Mouse (Mus musculus): ENCODE measurements around the gene Cc2d1a.

Cc2d1a gene

DNA sequence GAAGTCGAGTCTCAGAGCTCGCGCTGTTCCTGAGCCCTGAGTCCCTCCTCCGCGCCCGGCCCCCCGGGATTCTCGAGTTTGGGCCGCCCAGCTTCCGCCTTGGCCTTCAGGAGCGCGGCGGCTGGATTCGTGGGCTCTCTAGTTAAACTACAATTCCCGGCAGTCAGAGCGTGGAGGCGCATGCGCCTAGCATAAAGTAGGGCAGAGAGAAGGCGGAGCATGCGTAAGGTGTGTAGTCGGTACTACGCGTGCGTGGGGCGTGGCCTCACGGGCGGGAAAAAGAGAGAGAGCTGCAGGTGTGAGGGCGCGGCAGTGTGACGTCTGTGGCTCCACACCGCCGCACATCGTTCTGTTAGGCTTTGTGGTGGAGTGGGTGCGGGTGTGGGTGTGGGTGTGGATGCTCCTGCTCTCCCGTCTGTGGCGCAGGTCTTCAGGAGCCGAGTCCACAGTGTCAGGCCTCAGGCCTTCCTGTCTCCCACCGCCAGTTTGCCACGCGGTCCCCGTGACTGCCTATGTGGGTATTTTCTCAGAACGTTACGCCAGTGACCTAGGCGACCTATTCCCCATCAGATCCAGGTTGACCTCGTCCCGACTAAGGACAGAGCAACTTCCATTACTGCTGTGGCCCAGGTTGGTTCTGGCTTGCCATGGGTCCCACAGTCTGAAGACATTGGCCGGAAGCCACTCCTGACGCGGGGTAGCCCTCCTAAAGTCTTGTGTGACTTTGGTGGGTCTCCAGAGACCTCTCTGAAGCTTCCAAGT lies at the start of gene Cc2d1a, which contains the start of gene 4930432K21Rik:
Gene Cc2d1a, minus strand, starts transcription at position 168 of the 762 bp plus-strand sequence.
Gene 4930432K21Rik, plus strand, starts transcription at position 257 of the 762 bp plus-strand sequence.
- peak; percentile 94 for DNase-seq (ENCODE audit: low read depth)

DNA sequence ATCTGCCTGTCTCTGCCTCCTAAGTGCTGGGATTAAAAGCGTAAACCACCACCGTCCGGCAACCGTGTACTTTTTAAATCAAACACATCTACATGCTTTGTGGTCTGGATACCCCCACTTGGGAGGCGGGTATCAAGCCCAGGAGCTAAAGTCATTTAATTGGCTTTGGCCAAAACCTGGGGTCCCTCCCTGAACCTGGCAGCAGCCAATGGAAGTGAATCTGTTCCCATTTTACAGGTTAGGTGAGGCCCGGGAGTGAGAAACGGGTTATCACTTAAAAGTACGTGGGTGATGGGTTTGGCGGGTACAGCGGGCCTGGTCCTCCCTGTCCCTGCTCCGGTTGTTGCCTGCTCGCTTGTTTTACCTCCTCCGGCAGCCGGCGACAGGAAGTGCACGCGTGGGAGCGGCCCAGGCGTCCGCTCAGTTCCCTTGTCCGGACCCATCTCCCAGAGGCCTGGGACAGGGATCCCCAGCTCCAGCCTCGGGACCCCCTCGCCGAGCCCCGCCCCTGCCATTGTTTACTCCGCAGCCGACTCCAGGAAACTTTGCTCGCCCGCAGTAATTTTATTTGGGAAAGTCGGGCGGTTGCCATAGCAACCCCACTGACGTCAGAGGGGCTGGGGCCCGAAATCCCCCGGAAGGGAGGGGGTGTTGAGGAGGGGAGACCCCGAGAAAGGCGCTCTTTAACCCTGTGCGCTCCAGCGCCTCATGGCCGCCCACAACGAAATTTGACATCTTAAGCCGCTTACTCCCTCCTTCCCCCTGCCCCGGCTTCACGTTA lies 49.6 kb upstream of the Cc2d1a start:
- DNase-seq (ENCODE audit: low read depth): peak; percentile 90

GRCm38 (mm10) chr8:84194224-84194743 lies 46.5 kb upstream of the Cc2d1a start:
- DNase-seq (ENCODE audit: low read depth): no peak

- DNase-seq (ENCODE audit: low read depth): no peak
Observed at GRCm38 (mm10) chr8:84193566-84193965, 45.8 kb upstream of the Cc2d1a start.

DNA sequence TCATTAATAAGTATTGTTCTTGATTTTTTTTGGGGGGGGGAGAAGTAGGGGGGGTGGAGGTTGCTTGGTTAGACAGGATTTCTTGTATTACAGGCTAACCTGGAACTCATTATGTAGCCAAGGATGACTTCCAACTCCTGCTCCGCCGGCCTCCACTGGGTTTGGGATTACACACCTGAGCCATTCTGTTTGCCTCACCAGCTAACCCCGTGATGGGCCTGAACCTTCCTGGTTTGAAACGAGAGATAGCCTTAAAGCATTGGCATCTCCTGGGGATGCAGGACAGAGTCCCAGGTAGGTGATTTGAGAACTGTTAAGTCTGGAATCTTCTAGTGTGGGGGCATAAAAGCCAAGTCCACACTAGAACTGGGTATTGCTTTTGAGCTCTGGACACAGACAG lies 45.4 kb upstream of the Cc2d1a start:
- DNase-seq (ENCODE audit: low read depth): no peak

DNA sequence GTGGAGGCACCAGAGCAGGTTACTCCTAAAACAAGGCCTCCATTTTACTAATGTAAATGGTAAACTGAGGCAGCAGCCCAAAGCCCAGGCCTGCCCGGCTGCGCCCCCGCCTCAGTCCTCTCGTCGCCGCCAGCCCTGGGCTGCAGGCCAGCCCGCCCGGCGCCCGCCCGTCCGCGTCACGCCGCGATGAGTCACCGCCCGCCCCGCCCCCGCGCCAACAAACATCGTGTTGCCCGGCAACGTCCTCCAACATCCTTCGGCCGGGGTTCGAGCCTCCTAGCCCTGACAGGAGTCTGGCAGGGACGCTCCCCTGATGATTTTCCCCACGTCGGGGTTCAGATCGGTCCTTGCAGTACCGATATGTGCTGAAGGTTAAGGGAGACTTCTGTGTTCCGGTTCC lies 44.8 kb upstream of the Cc2d1a start:
- DNase-seq (ENCODE audit: low read depth): no peak

DNA sequence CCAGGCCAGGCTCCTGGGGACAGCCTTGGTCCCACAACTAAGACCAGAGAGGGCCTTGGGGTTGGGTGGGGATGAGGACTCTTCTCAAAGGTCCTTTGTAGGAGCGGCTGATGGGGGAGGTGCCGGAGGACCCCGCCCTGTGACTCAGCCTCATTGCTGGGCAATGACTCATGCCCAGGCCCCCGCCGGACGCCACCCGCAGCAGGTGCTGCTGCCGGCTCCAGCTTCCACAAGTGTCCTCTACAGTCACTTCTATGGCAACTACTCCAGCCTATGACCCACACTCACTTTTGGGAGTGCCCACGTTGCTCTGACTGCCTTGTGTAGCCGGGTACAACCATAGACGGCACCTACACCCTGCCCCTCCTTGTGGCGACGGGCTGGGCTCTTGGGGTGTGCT lies 44.3 kb upstream of the Cc2d1a start:
- DNase-seq (ENCODE audit: low read depth): no peak

- no peak for DNase-seq (ENCODE audit: low read depth)
Observed at GRCm38 (mm10) chr8:84190191-84190867, 42.6 kb upstream of the Cc2d1a start.

GRCm38 (mm10) chr8:84189603-84190002 lies 41.9 kb upstream of the Cc2d1a start:
- DNase-seq (ENCODE audit: low read depth): no peak

DNA sequence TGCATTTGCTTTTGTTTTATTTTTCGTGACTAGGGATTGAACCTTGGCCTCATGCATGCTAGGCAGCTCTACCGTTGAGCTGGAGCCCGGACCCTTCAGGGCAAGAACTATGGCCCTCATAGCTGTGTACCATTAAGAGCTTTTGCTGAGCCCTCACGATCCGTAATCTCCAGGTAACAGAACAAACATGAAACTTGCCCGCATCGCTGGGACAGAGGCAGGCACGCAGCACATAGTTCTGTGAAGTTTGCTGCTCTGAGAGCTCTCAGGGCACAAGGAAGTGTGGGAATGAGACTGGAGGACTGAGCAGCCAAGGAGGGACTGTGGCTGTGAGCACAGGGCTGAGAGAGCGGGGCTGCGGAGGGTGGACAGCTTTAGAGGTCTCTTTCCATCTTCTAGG lies 40.9 kb upstream of the Cc2d1a start:
- DNase-seq (ENCODE audit: low read depth): no peak

GRCm38 (mm10) chr8:84187065-84187755 lies 39.5 kb upstream of the Cc2d1a start:
- no peak for DNase-seq (ENCODE audit: low read depth)

DNA sequence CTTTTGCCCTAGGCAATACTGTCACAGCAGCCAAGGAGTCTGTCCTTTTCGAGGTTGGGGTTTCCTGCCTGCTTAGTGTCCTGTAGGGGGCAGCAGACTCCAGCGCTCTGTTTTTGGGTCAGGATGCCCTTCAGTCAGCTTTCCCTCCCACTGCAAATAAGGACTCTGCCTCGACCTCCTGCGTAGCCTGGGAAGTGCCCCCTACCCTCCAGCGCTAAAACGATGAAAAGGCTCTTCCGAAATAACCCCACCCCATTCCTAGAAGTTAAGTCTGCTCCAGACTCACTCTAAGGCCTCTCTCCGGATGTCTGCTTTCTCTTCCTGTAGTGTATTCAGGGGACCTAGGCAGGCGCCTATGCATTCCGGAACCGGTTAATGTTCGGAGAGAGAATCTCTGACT lies 38.8 kb upstream of the Cc2d1a start:
- no peak for DNase-seq (ENCODE audit: low read depth)

DNA sequence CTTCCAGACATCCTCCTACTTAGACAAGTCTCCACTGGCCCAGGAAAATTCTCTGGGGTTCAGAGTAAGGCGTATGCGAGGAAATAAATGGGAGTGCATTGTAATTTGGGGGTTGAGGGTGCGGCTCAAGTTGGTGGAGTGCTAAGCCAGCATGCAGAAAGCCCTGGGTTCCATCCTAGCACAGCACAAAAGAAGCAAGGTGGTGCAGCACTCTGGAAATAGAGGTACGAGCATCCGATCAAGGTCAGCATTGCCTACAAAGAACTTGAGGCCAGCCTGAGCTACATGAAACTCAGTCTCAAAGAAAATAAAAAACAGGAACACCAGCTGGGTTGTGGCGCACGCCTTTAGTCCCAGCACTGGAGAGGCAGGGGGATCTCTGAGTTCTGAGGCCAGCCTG lies 37.4 kb upstream of the Cc2d1a start, which contains the start of gene Nanos3:
Gene Nanos3, minus strand, starts transcription at position 101 of the 400 bp plus-strand sequence.
- DNase-seq (ENCODE audit: low read depth): no peak

DNA sequence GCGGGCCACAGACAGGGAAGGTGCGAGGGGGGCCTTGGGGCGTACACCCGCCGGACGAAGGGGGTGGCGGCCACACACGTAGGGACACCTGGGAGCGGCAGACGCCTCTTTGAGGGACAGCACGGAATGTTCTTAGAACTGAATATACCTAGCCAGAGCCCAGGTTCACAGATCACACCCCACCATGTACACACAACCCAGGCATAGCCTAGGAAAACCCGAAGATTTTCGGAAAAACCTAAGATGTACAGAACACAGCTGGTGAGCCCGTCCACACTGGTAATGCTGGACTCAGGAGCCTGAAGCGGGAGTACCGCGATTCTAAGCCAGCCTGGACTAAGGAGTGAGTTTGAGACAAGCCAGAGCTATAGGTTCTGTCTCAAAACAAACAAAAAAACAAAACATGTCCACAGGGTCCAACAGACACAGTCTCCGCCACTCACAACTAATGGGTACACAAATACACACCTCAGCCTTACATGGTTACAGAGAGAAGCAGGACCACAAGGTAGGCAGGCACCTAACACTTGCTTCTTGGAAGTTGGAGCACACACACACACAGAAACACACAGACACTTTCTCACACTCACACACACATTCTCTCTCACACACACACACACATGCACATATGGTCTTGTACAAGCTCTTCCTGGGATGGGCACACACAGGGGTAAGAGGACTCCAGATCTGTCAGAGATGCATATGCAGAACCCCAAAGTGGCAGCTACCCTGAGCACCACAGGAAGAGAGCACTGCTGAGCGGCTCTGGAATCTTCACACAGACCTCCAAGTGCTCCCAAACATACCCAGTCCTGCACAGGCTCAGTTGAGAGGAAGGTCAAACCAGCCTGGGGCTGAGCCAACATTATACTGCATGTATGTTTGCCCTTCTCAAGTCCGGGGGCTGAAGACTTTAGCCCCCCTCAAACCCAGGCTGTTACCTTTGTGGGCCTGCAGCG lies 36.6 kb upstream of the Cc2d1a start:
- DNase-seq (ENCODE audit: low read depth): no peak

GRCm38 (mm10) chr8:84183261-84184084 lies 35.7 kb upstream of the Cc2d1a start:
- no peak for DNase-seq (ENCODE audit: low read depth)

DNA sequence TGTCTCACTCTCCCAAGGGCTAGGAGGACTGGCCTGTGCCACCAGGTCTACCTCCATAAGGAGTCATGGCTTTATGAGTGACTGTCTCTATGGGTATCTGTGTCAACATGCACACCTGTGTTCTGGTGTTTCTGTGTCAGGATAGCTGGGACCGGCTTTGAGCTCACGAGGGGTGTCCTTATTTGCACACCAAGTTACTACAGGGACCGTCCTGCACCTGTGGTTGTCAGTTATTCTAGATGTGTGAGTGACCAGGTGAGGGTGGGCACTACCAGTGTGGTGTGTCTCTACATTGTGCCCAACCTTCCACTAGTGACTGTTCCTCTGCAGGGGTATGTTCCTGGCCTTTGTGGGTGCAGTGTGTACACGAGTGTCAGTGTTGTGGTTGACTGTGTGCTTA lies 35.1 kb upstream of the Cc2d1a start:
- DNase-seq (ENCODE audit: low read depth): no peak

DNA sequence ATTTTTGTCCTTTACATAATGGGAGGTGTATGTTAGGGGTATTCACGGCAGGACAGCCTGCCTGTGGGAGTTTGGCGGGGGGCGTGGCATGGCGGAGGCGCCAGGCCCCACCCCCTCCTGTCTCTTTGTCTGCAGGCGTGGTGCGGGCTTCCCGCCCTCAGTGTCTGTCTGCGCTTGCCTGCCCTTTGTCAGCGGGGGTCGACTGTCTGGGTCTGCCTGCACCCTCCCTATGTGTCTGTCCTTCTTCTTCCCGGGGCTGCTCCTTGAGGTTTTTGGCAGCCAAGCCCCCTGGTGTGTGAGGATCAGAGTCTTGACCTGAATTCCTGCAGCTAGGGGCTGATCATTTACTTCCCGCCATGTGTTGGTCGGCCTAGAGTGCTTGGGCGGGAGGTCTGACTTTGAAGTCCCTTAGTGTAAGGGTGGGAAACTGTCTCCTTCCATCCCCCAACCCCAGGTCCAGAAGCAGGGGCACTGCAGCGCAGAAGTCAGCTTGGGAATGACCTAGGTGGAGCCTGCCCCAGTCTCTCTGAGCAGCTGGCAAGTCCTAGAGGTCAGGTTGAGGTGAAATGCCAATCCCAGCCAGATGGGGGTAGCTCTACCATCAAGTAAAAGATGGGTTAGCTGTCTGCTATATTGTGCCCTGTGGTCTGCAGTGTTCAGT lies 32.9 kb upstream of the Cc2d1a start:
- DNase-seq (ENCODE audit: low read depth): no peak

DNA sequence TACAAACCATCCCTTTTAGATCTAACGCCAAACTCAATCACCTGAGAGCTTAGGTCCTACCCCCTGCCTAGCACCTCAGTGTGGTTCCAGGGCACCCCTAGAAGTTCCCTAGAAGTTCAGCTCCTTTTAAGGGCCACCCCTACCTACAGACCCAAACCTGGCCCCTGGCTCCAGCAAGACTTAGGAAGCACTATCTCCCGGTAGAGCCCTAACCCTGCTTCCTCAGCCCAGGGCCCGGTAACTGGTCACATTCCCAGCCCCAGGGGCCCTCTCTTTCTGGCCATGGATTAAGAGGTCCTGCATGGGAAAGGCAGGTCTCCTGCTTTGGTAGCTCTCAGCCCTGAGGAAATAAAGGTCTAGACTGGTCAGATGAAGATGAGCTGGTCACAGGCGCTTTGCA lies 32.2 kb upstream of the Cc2d1a start:
- no peak for DNase-seq (ENCODE audit: low read depth)

DNA sequence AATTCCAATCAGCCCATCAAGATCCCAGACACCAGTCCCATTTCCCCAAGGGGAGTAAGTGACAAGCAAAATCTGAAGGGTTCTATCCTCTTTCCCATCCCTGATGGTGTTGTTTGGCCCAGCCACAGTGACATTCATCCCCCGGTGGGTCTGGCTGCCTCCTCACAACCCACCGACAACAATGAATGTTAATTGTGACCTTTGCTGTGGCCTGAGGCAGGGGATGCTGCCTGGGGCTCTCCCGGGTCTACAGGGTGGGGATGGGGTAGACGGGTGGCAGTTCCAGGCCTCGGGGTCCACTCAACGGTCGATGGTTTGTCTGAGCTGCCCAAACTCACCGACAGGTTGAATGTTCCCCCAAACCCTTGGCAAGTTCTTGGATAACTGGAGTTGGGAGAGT lies 30.9 kb upstream of the Cc2d1a start:
- no peak for DNase-seq (ENCODE audit: low read depth)
